Mouse (Mus musculus) brown adipose tissue, adult 24 weeks (tissue): ENCODE measurements around the gene Strc. TPM values are rescaled to one million over a fixed set of nuclear protein-coding genes. Genes with fewer than 3 reads are reported as not detected.
"Not testable (repeated sequence)": the region's sequence is repeated elsewhere in the genome, so short reads cannot be mapped to it uniquely, and the experiment has no call there.

Experiments
- H3K27ac ChIP-seq: fragments of 200-500 bp; replicated peaks from 2 replicates; pipeline ENCODE4 v1.5.1; 2012; ENCODE audit warnings: low read depth, mild to moderate bottlenecking, low read length
- H3K4me1 ChIP-seq: fragments of 200-500 bp; 2 replicates; pipeline ENCODE4 v1.6.1; 2012; ENCODE audit warnings: low read length, mixed read lengths; ENCODE audit not compliant: control insufficient read depth, insufficient read depth, insufficient read length
- H3K4me3 ChIP-seq: fragments of 200-500 bp; 2 replicates; pipeline ENCODE4 v1.5.1; 2012; ENCODE audit warnings: low read depth, mild to moderate bottlenecking, low read length, moderate library complexity; ENCODE audit not compliant: insufficient read depth
- polyA plus RNA-seq: library from polyadenylated mRNA; stranded (reverse); fragments of >200 nt; gene quantifications from 2 replicates; pipeline ENCODE4 v1.2.4, GENCODE M21; 2012; ENCODE audit not compliant: missing spikeins, insufficient read depth, insufficient read length

Gene Strc
- not detected in 2 replicates for polyA plus RNA-seq

- H3K4me1 ChIP-seq, H3K4me3 ChIP-seq, H3K27ac ChIP-seq: not testable (repeated sequence)
These were observed at the start of gene Strc for GRCm38 (mm10) chr2:121386961-121387575. Gene Strc, minus strand, starts transcription at chr2:121387168.

- H3K4me3 ChIP-seq, result no peak overlapping the region
- H3K4me1 ChIP-seq, result no peaks in the 10 kb centered on the region
These were observed 47.9 kb upstream of the Strc start for GRCm38 (mm10) chr2:121434854-121435253.

DNA sequence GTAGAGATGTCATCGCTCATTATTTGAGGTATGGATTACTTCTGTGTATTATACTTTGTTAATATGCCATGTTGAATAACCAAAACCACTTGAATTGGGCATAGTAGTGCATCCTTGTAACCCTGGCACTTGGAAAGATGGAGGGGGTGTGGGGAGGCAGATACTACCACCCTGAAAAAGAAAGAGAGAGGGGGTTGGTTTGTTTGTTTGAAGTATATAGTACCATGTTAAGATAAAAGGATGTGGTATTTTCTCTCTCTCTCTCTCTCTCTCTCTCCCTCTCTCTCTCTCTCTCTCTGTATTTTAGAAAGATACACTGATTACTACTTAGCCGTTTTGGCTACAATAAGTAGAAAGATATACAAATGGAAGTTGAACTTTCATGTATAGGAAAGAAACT lies 38.9 kb upstream of the Strc start:
- Histone ChIP-seq H3K4me3 (no peak overlapping the region), H3K4me1 (no peaks in the 10 kb centered on the region), H3K27ac (no peak overlapping the region)

More at GRCm38 (mm10) chr2:121434854-121435253, 47.9 kb upstream of the Strc start:
- no peak overlapping the region for H3K27ac ChIP-seq

- Histone ChIP-seq H3K27ac (no peak overlapping the region), H3K4me1 (no peaks in the 10 kb centered on the region), H3K4me3 (no peak overlapping the region)
These were observed 36.2 kb upstream of the Strc start for GRCm38 (mm10) chr2:121423166-121423565.

DNA sequence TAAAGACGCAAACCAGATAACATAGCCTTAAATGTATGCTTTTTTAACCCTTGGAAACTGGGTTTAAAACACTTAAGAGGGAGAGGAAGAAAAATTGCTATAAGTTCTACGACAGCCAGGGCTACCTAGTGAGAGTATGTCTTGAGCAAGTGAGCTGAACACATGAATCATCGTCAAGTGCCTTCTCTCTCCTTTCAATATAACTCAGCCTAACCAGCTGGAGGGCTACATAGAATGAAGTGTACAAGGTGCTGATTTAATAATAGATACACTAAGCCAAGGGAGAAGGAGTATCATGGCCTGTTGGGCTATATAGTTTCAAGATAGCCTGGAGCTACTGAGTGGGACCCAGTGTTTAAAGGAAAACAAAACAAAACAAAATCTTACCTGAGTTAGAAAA lies 31.5 kb upstream of the Strc start:
- H3K4me1 ChIP-seq, result peaks cover 8% of the 10 kb centered on the region; the same call in 1 of the 2 replicates
- no peak overlapping the region for H3K4me3 ChIP-seq
- no peak overlapping the region for H3K27ac ChIP-seq

DNA sequence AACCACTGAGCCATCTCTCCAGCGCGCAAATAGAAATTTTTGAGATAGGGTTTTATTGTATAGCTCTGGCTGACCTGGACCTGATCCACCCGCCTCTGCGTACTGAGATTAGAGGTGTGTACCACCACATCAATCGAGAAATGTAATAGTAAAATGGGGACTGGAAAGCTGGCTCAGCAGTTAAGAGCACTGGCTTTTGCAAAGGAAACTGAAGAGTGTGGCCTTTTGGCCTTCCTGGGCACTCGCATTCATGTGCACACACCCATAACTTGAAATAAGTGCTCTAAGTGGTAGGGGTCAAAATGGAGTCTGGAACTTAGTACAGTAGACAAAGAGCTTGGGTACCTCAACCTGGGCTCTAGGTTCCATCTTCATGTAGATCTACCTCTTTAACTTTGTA lies 29.4 kb upstream of the Strc start:
- H3K27ac ChIP-seq, result no peak overlapping the region
- peaks cover 8% of the 10 kb centered on the region; the same call in 1 of the 2 replicates for H3K4me1 ChIP-seq
- no peak overlapping the region for H3K4me3 ChIP-seq

DNA sequence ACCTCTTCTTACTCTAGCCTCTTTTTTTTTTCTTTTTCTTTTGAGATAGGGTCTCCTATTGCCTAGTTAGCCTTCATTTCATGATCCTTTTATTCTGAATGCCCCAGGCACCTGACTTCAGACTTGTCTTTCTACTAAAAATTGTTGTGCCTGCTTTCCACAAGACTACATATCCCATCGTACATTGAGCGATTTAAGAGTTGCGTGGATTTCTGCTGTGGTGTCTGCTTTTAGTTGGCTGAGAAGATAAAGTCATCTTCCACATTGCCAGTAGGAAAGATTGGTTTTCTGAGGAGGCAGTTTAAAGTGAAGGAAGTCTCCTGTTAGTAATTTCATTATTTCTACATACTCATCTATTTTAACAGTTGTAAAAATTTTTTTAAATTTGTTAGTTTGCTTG lies 28.6 kb upstream of the Strc start:
- Histone ChIP-seq H3K4me3 (no peak overlapping the region), H3K4me1 (peaks cover 8% of the 10 kb centered on the region; the same call in 1 of the 2 replicates), H3K27ac (no peak overlapping the region)

DNA sequence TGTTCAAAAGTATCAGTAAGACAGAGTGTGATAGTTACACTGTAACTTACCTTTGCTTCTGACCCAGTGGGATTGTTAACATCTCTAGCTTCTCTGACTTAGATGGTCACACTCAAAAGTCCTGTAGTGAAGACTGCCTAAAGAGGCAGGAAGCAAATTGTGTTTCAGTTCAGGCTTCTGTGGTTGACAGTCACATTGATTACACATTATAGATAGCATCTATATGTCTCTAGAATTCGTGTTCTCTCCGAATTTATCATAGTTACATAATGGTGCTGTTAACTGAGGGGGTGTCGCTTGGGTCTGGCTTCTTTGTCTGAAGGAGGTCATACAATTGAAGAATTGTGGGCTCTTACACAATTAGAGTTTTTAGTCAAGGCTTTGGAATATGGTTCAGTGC lies 28.1 kb upstream of the Strc start:
- Histone ChIP-seq H3K4me3 (0 out of 2 replicates have a peak overlapping the region, but pooled peaks have one; percentile 1), H3K4me1 (peaks cover 8% of the 10 kb centered on the region; the same call in 1 of the 2 replicates), H3K27ac (no peak overlapping the region)

DNA sequence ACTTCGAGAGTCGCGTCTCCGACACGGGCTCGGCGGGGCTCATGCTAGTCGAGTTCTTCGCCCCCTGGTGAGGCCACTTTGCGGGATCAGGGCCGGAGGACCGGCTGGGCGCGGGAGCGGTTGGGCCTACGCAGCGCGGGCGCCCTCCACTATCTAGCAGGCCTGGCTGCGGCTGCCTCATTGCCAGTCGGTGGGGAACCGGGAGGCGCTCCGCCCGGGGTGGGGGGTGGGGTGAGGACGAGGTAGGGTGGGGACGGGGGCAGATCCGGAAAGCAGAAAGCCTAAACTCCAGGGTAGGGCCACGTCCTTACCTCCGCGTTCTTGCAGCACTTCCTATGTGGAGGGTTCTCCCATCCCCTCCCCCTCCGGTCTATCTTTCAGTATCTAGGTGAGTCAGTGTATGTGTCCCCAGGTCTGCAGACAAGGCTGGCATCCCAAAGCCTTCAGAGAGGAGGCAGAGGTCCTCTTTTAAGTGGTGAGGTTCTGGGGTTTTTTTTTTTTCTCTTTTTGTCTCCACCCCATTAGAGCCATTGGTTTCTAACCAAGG lies 27.2 kb upstream of the Strc start:
- Histone ChIP-seq H3K4me3 (peak overlapping the region; percentile 98), H3K27ac (peak overlapping the region; percentile 88), H3K4me1 (peaks cover 8% of the 10 kb centered on the region; the same call in 1 of the 2 replicates)

GRCm38 (mm10) chr2:121413387-121414042 lies 26.5 kb upstream of the Strc start, which contains the start of the genes Pdia3 and Catsper2:
Gene Pdia3, plus strand, starts transcription at chr2:121413775.
Gene Catsper2, minus strand, starts transcription at chr2:121413792.
- H3K4me3 ChIP-seq, result peak within 1 kb of the TSS; percentile 98
- peaks cover 8% of the 10 kb centered on the region; the same call in 1 of the 2 replicates for H3K4me1 ChIP-seq
- H3K27ac ChIP-seq, result peak within 1 kb of the TSS; percentile 88

DNA sequence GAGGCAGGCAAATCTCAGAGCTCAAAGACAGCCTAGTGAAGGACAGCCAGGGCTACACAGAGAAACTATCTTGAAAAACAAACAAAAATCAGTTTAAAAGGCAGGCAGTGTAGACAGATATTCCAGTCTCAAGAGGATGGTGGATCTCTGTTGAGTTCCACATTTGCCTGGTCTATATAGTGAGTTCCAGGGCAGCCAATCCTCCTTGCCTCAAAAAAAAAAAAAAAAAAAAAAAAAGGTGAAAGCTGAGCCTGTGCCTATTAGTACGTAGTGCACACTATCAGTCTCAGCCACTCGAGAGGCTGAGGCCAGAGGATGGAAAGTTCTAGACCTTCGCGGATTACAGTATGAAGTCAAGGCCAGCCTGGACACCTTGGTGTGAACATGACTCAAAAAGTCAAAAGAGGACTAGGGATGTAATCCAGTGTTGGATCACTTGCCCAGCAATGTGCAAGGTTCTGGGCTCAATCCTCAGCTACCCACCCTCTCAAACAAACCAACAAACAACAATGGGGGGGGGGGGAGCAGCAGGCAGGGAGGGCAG lies 25.9 kb upstream of the Strc start:
- peak overlapping the region; percentile 69 for H3K4me3 ChIP-seq
- peak overlapping the region; percentile 86 for H3K27ac ChIP-seq
- peaks cover 8% of the 10 kb centered on the region; the same call in 1 of the 2 replicates for H3K4me1 ChIP-seq

- no peak overlapping the region for H3K27ac ChIP-seq
These were observed 21.2 kb upstream of the Strc start for GRCm38 (mm10) chr2:121408160-121408559.

DNA sequence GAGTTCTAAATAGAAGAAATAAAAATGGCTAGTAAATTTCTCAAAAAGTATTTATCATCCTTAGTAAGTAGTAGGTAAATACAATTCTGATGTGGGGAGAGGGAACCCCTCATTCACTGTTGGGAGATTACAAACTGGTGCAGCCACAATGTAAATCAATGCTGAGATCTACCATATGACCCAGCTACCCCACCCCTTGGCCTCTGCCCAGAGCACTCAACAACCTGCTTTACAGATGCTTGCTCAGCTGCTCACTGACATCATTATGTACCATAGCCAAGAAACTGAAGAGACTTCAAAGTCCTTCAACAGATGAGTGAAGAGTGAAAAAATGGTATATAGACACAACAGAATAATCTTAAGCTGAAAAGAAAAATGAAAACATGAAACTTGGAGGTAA lies 16.3 kb upstream of the Strc start:
- Histone ChIP-seq H3K4me3 (no peak overlapping the region), H3K27ac (no peak overlapping the region), H3K4me1 (no peaks in the 10 kb centered on the region)

More at GRCm38 (mm10) chr2:121408160-121408559, 21.2 kb upstream of the Strc start:
- Histone ChIP-seq H3K4me1 (no peaks in the 10 kb centered on the region), H3K4me3 (no peak overlapping the region)

DNA sequence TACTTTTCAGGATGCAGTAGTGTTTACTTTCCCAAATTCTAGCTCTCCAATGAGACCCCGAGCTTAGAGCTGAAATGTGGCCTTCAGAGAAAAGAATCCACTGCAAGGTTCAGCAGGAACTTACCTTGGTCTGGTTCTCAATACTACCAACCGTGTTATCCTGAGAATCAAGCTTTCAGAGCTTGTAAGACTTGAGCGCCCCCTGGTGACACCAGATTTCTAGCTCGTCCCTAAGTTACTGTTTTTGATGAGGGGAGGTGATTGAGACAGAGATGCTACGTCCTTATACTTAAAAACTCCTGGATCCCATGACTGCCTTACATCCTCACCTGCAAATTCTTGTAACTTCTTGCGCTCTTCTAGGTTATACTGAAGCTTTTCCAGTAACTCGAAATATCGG lies 9.7 kb upstream of the Strc start:
- no peaks in the 10 kb centered on the region for H3K4me1 ChIP-seq
- no peak overlapping the region for H3K4me3 ChIP-seq
- H3K27ac ChIP-seq, result no peak overlapping the region

DNA sequence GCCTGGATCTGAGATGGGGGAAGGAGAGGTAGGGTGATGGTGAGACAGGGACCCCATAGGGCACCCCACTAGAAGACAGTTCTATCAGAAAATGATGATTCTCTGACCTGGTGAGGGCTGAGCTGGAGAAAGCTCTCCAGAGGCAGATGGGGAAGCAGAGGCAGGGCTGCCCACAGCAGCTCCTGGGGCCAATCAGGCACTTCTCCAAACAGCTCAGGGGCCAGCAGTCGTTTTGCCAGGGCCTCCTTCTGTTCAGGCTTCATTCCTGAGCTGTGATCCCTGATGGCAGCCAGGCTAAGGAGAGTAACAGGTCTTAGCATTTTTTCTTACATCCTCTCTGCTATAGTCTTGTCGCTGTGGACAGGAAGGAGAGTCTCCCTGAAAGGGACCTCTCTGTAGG lies 12.2 kb downstream of the Strc start:
- Histone ChIP-seq H3K4me1 (no peaks in the 10 kb centered on the region), H3K4me3 (no peak overlapping the region), H3K27ac (no peak overlapping the region)
